In the genomic region with DNA sequence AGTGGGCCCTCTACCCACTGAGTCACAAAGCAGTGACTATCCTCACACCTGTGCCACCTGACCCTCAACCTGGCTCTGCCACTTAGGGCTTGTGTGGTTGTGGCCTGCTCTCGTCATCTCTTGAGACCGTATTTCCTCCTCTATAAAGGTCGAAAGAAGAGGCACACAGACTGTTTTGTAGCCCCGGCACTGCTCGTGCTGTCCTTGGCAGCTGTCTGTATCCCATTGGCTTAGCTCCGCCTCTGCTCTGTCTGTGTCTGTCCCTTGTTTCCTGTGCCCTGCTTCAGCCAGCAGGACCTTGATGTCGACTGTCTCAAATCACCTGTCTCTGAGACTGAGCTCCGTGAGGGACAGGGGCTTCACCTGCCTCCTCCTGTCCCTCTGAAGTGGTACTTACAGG, we compare ENCODE assay signal across 15 mouse cellular contexts. TPM values are rescaled to one million over a fixed set of nuclear protein-coding genes. Genes with fewer than 3 reads are reported as not detected.
DNase-seq lines count a peak whose midpoint lies in the region; ATAC-seq lines count a peak whose summit lies in the region.
"Had no signal": no experiment of that assay in that cellular context is flagged by ENCODE, and none has a peak within 500 bp of the region (broad histone marks: within the 10 kb centered on the region; RNA-seq: fewer than 3 reads in every experiment).

No protein-coding gene starts in this region.

- peaks cover 49% of the 10 kb centered on the region for H3K36me3 ChIP-seq in midbrain, embryonic 12.5 days
- H3K36me3 ChIP-seq in midbrain, embryonic 10.5 days, result peaks cover 86% of the 10 kb centered on the region
- peaks cover 7% of the 10 kb centered on the region; the same call in 1 of the 2 replicates for H3K36me3 ChIP-seq in midbrain, embryonic 15.5 days (replicated peaks)

- no peak overlapping the region for H3K4me2 ChIP-seq in midbrain, embryonic 12.5 days (replicated peaks)
- no peak overlapping the region for H3K4me2 ChIP-seq in midbrain, embryonic 15.5 days
- H3K4me2 ChIP-seq: liver, embryonic 15.5 days had no signal

- H3K9me3 ChIP-seq in midbrain, embryonic 12.5 days, result no peaks in the 10 kb centered on the region
- no peaks in the 10 kb centered on the region for H3K9me3 ChIP-seq in midbrain, embryonic 10.5 days (replicated peaks)
- H3K9me3 ChIP-seq in midbrain, embryonic 15.5 days, result no peaks in the 10 kb centered on the region
- H3K9me3 ChIP-seq: liver, embryonic 15.5 days had no signal

- DNase-seq in heart, adult 18-20 months, result peak; percentile 35 to 41
- DNase-seq in heart, postnatal 14 days, result no peak
- no peak for DNase-seq in midbrain, embryonic 10.5 days (ENCODE audit: low spot score)
- peak; percentile 40 for DNase-seq in ZHBTc4 (ENCODE audit: low read depth, low spot score)
- DNase-seq: cerebellum, adult 11-12 months; gastrocnemius, postnatal 36 days; kidney, postnatal 14 days; left cerebral cortex, postnatal 4 days had no signal

- no peaks in the 10 kb centered on the region for H3K27me3 ChIP-seq in midbrain, embryonic 12.5 days
- H3K27me3 ChIP-seq in midbrain, embryonic 10.5 days (ENCODE audit: low read depth, poor library complexity, severe bottlenecking), result no peaks in the 10 kb centered on the region
- H3K27me3 ChIP-seq in midbrain, embryonic 15.5 days (replicated peaks), result no peaks in the 10 kb centered on the region
- H3K27me3 ChIP-seq: liver, embryonic 15.5 days had no signal

- H3K27ac ChIP-seq in midbrain, embryonic 12.5 days (replicated peaks), result peak overlapping the region; percentile 39; the same call in 1 of the 2 replicates
- no peak overlapping the region for H3K27ac ChIP-seq in midbrain, embryonic 10.5 days (replicated peaks)
- H3K27ac ChIP-seq in midbrain, embryonic 15.5 days, result 0 out of 2 replicates have a peak overlapping the region, but pooled peaks have one; percentile 26
- H3K27ac ChIP-seq: liver, embryonic 15.5 days; macrophage had no signal

- H3K4me1 ChIP-seq in midbrain, embryonic 12.5 days, result peaks cover 50% of the 10 kb centered on the region
- H3K4me1 ChIP-seq in midbrain, embryonic 10.5 days, result peaks cover 35% of the 10 kb centered on the region
- peaks cover 46% of the 10 kb centered on the region for H3K4me1 ChIP-seq in midbrain, embryonic 15.5 days
- H3K4me1 ChIP-seq: liver, embryonic 15.5 days had no signal

- ATAC-seq in midbrain, embryonic 12.5 days (ENCODE audit: low FRiP score, low read depth), result no peak
- ATAC-seq in midbrain, embryonic 15.5 days (replicated peaks), result no peak; the same call in 1 of the 2 replicates
- no peak for ATAC-seq in granulocyte monocyte progenitor cell, adult 5-6 weeks (replicated peaks; ENCODE audit: poor library complexity, severe bottlenecking)
- ATAC-seq: inflammation-experienced regulatory T-cells, adult 6 months had no signal

- H3K9ac ChIP-seq in midbrain, embryonic 12.5 days (replicated peaks), result no peak overlapping the region
- no peak overlapping the region for H3K9ac ChIP-seq in midbrain, embryonic 15.5 days
- H3K9ac ChIP-seq: liver, embryonic 15.5 days had no signal

- intact Hi-C loops in heart, postnatal 14 days (cut with DNase I), result no loop called here

- WGBS in midbrain, embryonic 12.5 days, result 67% methylated on average over 8 of the region's 8 CpGs
- WGBS in midbrain, embryonic 10.5 days, result 81% methylated on average over 8 of the region's 8 CpGs
- WGBS in midbrain, embryonic 15.5 days, result 64% methylated on average over 8 of the region's 8 CpGs

- H3K4me3 ChIP-seq in midbrain, embryonic 12.5 days, result no peak overlapping the region
- no peak overlapping the region for H3K4me3 ChIP-seq in midbrain, embryonic 10.5 days
- no peak overlapping the region for H3K4me3 ChIP-seq in midbrain, embryonic 15.5 days
- H3K4me3 ChIP-seq: erythroblast, embryonic 14.5 days; liver, embryonic 15.5 days had no signal

RNA-seq across cellular contexts. Expression of gene Mrpl37, which starts 40.2 kb away (rescaled TPM):
- 100 to 1,000 TPM in 1 of 2 experiments, 10 to 100 TPM in 1; 96.0 to 102 TPM for total RNA-seq in heart, adult 18-20 months (2021)
- total RNA-seq in heart, postnatal 14 days (2021), result 10 to 100 TPM; 90.0 to 98.9 TPM
- polyA plus RNA-seq in midbrain, embryonic 12.5 days (2016; fragmentation: Nextera tagmentation; extraction: Ambion mirVana), result 91.0 and 91.9 TPM in 2 replicates
- 122 and 123 TPM in 2 replicates for polyA plus RNA-seq in midbrain, embryonic 10.5 days (2016; fragmentation: Nextera tagmentation; extraction: Ambion mirVana)
- 77.7 and 82.3 TPM in 2 replicates for polyA plus RNA-seq in midbrain, embryonic 15.5 days (2015; fragmentation: Nextera tagmentation; extraction: Ambion mirVana)
- 78.5 and 105 TPM in 2 replicates for total RNA-seq in granulocyte monocyte progenitor cell, adult 5-6 weeks (2014; fragmentation: Nextera tagmentation)
- 56.6 and 61.0 TPM in 2 replicates for total RNA-seq in granulocyte monocyte progenitor cell, adult 5-6 weeks (2017)

RNA-seq across cellular contexts. Expression of gene Cyb5rl, which starts 40.3 kb away (rescaled TPM):
- 10 to 100 TPM; 25.7 to 26.1 TPM for total RNA-seq in heart, adult 18-20 months (2021)
- 10 to 100 TPM; 11.7 to 14.5 TPM for total RNA-seq in heart, postnatal 14 days (2021)
- polyA plus RNA-seq in midbrain, embryonic 12.5 days (2016; fragmentation: Nextera tagmentation; extraction: Ambion mirVana), result 5.8 and 9.5 TPM in 2 replicates
- polyA plus RNA-seq in midbrain, embryonic 10.5 days (2016; fragmentation: Nextera tagmentation; extraction: Ambion mirVana), result 7.6 and 9.9 TPM in 2 replicates
- polyA plus RNA-seq in midbrain, embryonic 15.5 days (2015; fragmentation: Nextera tagmentation; extraction: Ambion mirVana), result 3.7 and 4.7 TPM in 2 replicates
- total RNA-seq in granulocyte monocyte progenitor cell, adult 5-6 weeks (2014; fragmentation: Nextera tagmentation), result 8.8 and 10.4 TPM in 2 replicates
- 7.2 and 10.9 TPM in 2 replicates for total RNA-seq in granulocyte monocyte progenitor cell, adult 5-6 weeks (2017)

Comparison
In these comparisons a context has a peak if more than half of its experiments do, and no peak if none do; other contexts are left out.
1. DNase-seq: peak in heart, adult 18-20 months (2 of 2) and ZHBTc4 (single experiment); none in heart, postnatal 14 days (0 of 2) and midbrain, embryonic 10.5 days (single experiment).